8 mouse cellular contexts compared by ENCODE assay signal in genomic region chr11:19026581-19027561, GRCm38 (mm10). TPM values are rescaled to one million over a fixed set of nuclear protein-coding genes. Genes with fewer than 3 reads are reported as not detected.
DNase-seq lines count a peak whose midpoint lies in the region; ATAC-seq and TF ChIP-seq lines count a peak whose summit lies in the region.

No protein-coding gene starts in this region.

- no peak for TF ChIP-seq POLR2A in thymus, adult 2 months (IDR thresholded peaks at IDR 0.05; ENCODE audit: control insufficient read depth, extremely low read depth, insufficient read depth, low read length, poor library complexity)
- TF ChIP-seq POLR2A in cortical plate, adult 2 months (IDR thresholded peaks at IDR 0.05; ENCODE audit: extremely low read depth, insufficient read depth, low read length), result no peak

- peak; percentile 91 for ATAC-seq in kidney, postnatal 0 days (replicated peaks; ENCODE audit: low FRiP score, low read depth)
- peak; percentile 85 for ATAC-seq in stomach, embryonic 15.5 days (ENCODE audit: insufficient read depth, low FRiP score, low read depth)

- no peak overlapping the region for H3K27ac ChIP-seq in thymus, adult 2 months (ENCODE audit: control insufficient read depth, insufficient read depth, low read length)
- H3K27ac ChIP-seq in cortical plate, adult 2 months (ENCODE audit: insufficient read depth, low read length), result no peak overlapping the region
- peak overlapping the region; percentile 92 for H3K27ac ChIP-seq in heart, embryonic 10.5 days
- peak overlapping the region; percentile 67 for H3K27ac ChIP-seq in kidney, postnatal 0 days
- peak overlapping the region; percentile 72 for H3K27ac ChIP-seq in stomach, embryonic 15.5 days

- TF ChIP-seq CTCF in thymus, adult 2 months (IDR thresholded peaks at IDR 0.05; ENCODE audit: borderline replicate concordance, control insufficient read depth, extremely low read depth, insufficient read depth, low read length, poor library complexity), result no peak
- TF ChIP-seq CTCF in cortical plate, adult 2 months (IDR thresholded peaks at IDR 0.05; ENCODE audit: extremely low read depth, insufficient read depth, low read length), result no peak
- TF ChIP-seq CTCF in kidney, postnatal 0 days (IDR thresholded peaks at IDR 0.05; ENCODE audit: low read depth), result peak; percentile 17; the same call in 1 of the 2 replicates

- H3K36me3 ChIP-seq in thymus, adult 2 months (ENCODE audit: control insufficient read depth, insufficient read depth, low read length), result no peaks in the 10 kb centered on the region
- no peaks in the 10 kb centered on the region for H3K36me3 ChIP-seq in heart, embryonic 10.5 days
- H3K36me3 ChIP-seq in kidney, postnatal 0 days (ENCODE audit: insufficient read depth, low read length), result no peaks in the 10 kb centered on the region
- H3K36me3 ChIP-seq in stomach, embryonic 15.5 days, result no peaks in the 10 kb centered on the region

- peak overlapping the region; percentile 9; the same call in 1 of the 2 replicates for H3K4me3 ChIP-seq in thymus, adult 2 months (ENCODE audit: control insufficient read depth, insufficient read depth, low read length)
- peak overlapping the region; percentile 21 for H3K4me3 ChIP-seq in cortical plate, adult 2 months (ENCODE audit: insufficient read depth, low read length)
- peak overlapping the region; percentile 62 for H3K4me3 ChIP-seq in heart, embryonic 10.5 days
- H3K4me3 ChIP-seq in kidney, postnatal 0 days (replicated peaks; ENCODE audit: low read depth, low read length), result peak overlapping the region; percentile 37
- H3K4me3 ChIP-seq in stomach, embryonic 15.5 days (replicated peaks), result peak overlapping the region; percentile 52

- H3K9me3 ChIP-seq in heart, embryonic 10.5 days, result no peaks in the 10 kb centered on the region
- no peaks in the 10 kb centered on the region for H3K9me3 ChIP-seq in kidney, postnatal 0 days (replicated peaks; ENCODE audit: low read length)
- no peaks in the 10 kb centered on the region for H3K9me3 ChIP-seq in stomach, embryonic 15.5 days

- H3K9ac ChIP-seq in kidney, postnatal 0 days (ENCODE audit: low read depth, low read length), result peak overlapping the region; percentile 59
- H3K9ac ChIP-seq in stomach, embryonic 15.5 days, result peak overlapping the region; percentile 27; the same call in 1 of the 2 replicates

- peak; percentile 2 for DNase-seq in thymus, adult 2 months
- DNase-seq in thymus, adult 18-20 months, result no peak
- DNase-seq in heart, embryonic 10.5 days (ENCODE audit: low spot score), result peak; percentile 85
- peak; percentile 91 for DNase-seq in kidney, postnatal 0 days (ENCODE audit: low spot score)
- DNase-seq in lung, postnatal 4 days, result peak; percentile 72 to 85
- DNase-seq in frontal cortex, postnatal 10 days (ENCODE audit: low spot score in 2 of 2), result no peak

- WGBS in thymus, adult 2 months, result 1% methylated on average over 58 of the region's 58 CpGs
- WGBS in heart, embryonic 10.5 days, result under 1% methylated on average over 58 of the region's 58 CpGs
- WGBS in kidney, postnatal 0 days, result under 1% methylated on average over 58 of the region's 58 CpGs
- WGBS in stomach, embryonic 15.5 days, result under 1% methylated on average over 58 of the region's 58 CpGs

- peaks cover 7% of the 10 kb centered on the region; the same call in 1 of the 2 replicates for H3K27me3 ChIP-seq in thymus, adult 2 months (ENCODE audit: control insufficient read depth, insufficient read depth, low read length)
- H3K27me3 ChIP-seq in heart, embryonic 10.5 days (ENCODE audit: insufficient read depth, poor library complexity, severe bottlenecking), result no peaks in the 10 kb centered on the region
- no peaks in the 10 kb centered on the region for H3K27me3 ChIP-seq in kidney, postnatal 0 days (ENCODE audit: insufficient read depth, low read length)
- no peaks in the 10 kb centered on the region for H3K27me3 ChIP-seq in stomach, embryonic 15.5 days (replicated peaks)

- H3K4me2 ChIP-seq in kidney, postnatal 0 days (ENCODE audit: low read length), result peak overlapping the region; percentile 84
- peak overlapping the region; percentile 95 for H3K4me2 ChIP-seq in stomach, embryonic 15.5 days

- H3K4me1 ChIP-seq in thymus, adult 2 months (replicated peaks; ENCODE audit: control insufficient read depth, insufficient read depth, low read length), result no peaks in the 10 kb centered on the region
- H3K4me1 ChIP-seq in cortical plate, adult 2 months (ENCODE audit: control insufficient read depth, insufficient read depth, low read length), result no peaks in the 10 kb centered on the region
- H3K4me1 ChIP-seq in heart, embryonic 10.5 days, result peaks cover 30% of the 10 kb centered on the region
- peaks cover 11% of the 10 kb centered on the region; the same call in 1 of the 2 replicates for H3K4me1 ChIP-seq in kidney, postnatal 0 days (replicated peaks; ENCODE audit: insufficient read depth, low read length)
- H3K4me1 ChIP-seq in stomach, embryonic 15.5 days, result peaks cover 11% of the 10 kb centered on the region

RNA-seq across cellular contexts. Expression of gene Meis1, which starts 8.1 kb away (rescaled TPM):
- polyA plus RNA-seq in thymus, adult 2 months (2012; rRNA removed), result 4.6 and 6.6 TPM in 2 replicates
- 2.1 and 3.5 TPM in 2 replicates for polyA plus RNA-seq in cortical plate, adult 2 months (2012; rRNA removed)
- 111 and 139 TPM in 2 replicates for polyA plus RNA-seq in heart, embryonic 10.5 days (2016; fragmentation: Nextera tagmentation; extraction: Ambion mirVana)
- 59.0 and 66.7 TPM in 2 replicates for polyA plus RNA-seq in kidney, postnatal 0 days (2015; fragmentation: Nextera tagmentation; extraction: Ambion mirVana)
- 139 and 150 TPM in 2 replicates for polyA plus RNA-seq in stomach, embryonic 15.5 days (2015; fragmentation: Nextera tagmentation; extraction: Ambion mirVana)

Comparison
In these comparisons a context has a peak if more than half of its experiments do, and no peak if none do; other contexts are left out.
1. DNase-seq: peak in thymus, adult 2 months (single experiment), heart, embryonic 10.5 days (single experiment), kidney, postnatal 0 days (single experiment) and lung, postnatal 4 days (2 of 2); none in thymus, adult 18-20 months (0 of 2) and frontal cortex, postnatal 10 days (0 of 2).
2. H3K27ac ChIP-seq: peak in heart, embryonic 10.5 days (single experiment), kidney, postnatal 0 days (single experiment) and stomach, embryonic 15.5 days (single experiment); none in thymus, adult 2 months (single experiment) and cortical plate, adult 2 months (single experiment).
3. H3K4me3 ChIP-seq: peak in every context shown above with its lines; median percentile 62 in heart, embryonic 10.5 days; 52 in stomach, embryonic 15.5 days; 37 in kidney, postnatal 0 days; 21 in cortical plate, adult 2 months; 9 in thymus, adult 2 months.